Mouse (Mus musculus) granulocyte monocyte progenitor cell, adult 5-6 weeks (primary cell): Measurements from ENCODE around the gene Strip2. TPM values are rescaled to one million over a fixed set of nuclear protein-coding genes. Genes with fewer than 3 reads are reported as not detected.

ENCODE experiments used
- ATAC-seq: replicated peaks from 2 replicates; pipeline ENCODE4 v1.8.0; 2016; ENCODE audit warnings: mild to moderate bottlenecking, moderate TSS enrichment, inconsistent platforms; ENCODE audit not compliant: poor library complexity, severe bottlenecking
- total RNA-seq, 2 experiments: library from RNA; stranded (forward) in 1 of 2; stranded (reverse) in 1 of 2; fragments of 200-712, 200-1000 nt in 1 of 2; fragments of >200 nt in 1 of 2; fragmentation: Nextera tagmentation in 1 of 2; gene quantifications; 2 replicates each; pipeline ENCODE4 v1.2.3; 2014 to 2017

Gene Strip2
- total RNA-seq, 2 experiments from 2014 or later, result not detected

GRCm38 (mm10) chr6:29925594-29926219 is 8.9 kb downstream of the Strip2 start:
- peak; percentile 94 for ATAC-seq

GRCm38 (mm10) chr6:29930087-29930486 is 13.3 kb downstream of the Strip2 start:
- no peak for ATAC-seq

DNA sequence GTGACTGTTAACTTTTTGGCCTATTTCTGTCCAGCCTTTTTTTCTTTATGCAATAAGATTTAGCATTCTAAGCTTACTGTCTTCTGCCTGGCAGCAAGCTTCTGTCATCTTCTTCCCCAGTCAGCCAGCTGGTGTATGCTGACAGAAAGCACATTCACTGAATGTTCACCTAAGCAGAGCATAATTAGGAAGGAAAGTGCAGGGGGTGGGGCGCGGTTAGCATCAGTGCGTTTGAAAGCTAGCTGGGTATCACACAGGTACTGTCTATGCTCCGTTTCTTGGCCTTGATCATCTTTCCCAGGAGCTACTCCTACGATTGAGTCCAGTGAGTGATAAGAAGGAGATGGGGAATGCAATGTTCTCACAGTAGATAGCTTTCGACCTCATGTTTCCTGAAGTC is 13.9 kb downstream of the Strip2 start:
- ATAC-seq, result no peak

DNA sequence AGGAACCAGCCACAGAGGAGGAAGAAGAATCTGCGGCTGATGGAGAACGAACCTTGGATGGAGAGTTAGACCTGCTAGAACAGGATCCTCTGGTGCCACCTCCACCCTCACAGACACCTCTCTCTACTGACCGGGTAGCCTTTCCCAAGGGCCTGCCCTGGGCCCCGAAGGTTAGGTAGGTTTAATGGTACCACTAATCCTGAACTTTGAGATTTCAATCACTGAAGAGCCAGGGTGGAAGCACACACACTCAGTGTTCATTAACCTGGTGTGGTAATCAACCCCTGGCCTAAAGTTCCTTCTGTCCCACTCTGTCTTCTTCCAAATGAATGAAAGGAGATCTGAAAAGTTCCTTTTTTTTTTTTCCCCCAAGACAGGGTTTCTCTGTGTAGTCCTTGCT is 14.4 kb downstream of the Strip2 start:
- ATAC-seq, result no peak

DNA sequence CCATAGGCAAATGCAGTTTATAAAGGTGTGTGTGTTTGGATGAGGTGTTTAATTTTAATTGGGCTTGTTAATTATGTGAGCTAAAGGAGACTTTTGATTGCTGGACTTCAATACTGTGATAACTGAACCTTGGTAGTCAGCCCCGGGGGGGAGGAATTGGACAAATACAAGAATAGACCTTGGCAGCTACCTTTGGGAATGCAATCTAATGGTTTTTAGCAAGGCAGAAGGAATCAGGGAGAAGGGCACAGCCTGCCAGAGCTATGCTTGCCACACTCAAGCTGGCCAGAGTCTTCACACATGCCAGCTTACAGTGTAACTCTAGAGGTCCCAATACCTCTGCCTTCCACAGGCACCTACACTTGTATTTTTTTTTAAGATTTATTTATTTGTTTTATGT is 18.9 kb downstream of the Strip2 start:
- ATAC-seq, result no peak

GRCm38 (mm10) chr6:29940428-29940827 is 23.6 kb downstream of the Strip2 start:
- ATAC-seq, result peak; percentile 27; the same call in 1 of the 2 replicates

DNA sequence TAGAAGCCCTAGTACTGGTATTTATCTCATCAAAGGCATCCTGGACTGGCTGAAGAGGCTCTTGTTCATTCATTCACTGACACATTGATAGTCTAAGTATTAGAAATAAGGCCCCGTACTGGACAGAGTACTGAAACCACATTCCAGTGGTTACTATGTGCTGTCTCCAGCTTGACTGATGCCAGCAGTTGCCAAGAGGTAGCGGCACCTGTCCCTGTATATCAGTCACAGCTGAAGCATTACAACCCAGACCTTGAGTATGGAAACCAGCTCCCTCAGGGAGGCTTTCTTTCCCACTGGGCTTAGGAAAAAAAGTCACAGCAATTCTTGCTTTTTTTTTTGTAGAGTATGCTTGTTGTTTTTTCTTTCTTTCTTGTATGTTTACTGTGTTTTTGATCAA is 24.2 kb downstream of the Strip2 start:
- no peak for ATAC-seq

- no peak for ATAC-seq
Observed at GRCm38 (mm10) chr6:29944465-29944864, 27.7 kb downstream of the Strip2 start.

- ATAC-seq, result no peak
Observed at GRCm38 (mm10) chr6:29946568-29946967, 29.8 kb downstream of the Strip2 start.

DNA sequence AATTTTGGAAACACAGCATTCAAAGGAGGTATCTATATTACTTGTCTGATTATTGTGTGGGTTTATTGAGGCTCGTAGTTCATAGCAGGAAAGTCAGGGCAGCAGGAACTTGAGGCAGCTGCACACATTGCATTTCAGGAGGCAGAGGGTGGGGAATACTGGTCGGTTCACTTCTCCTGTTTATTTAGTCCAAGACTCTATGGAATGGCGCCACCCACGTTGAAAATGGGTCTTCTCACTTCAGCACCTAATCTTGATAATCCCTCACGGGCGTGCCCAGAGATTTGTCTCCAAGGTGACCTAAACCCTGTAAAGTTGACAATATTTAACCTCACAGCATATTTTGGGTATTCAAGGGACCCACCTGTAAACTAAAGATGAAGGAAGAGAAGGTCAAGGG is 31.0 kb downstream of the Strip2 start:
- no peak for ATAC-seq

- ATAC-seq, result no peak
Observed at GRCm38 (mm10) chr6:29956749-29957148, 39.9 kb downstream of the Strip2 start.

- no peak for ATAC-seq
Observed at GRCm38 (mm10) chr6:29958669-29959068, 41.9 kb downstream of the Strip2 start.

- ATAC-seq, result no peak
Observed at GRCm38 (mm10) chr6:29961081-29961480, 44.3 kb downstream of the Strip2 start.

- ATAC-seq, result no peak
Observed at GRCm38 (mm10) chr6:29967917-29968316, 51.1 kb downstream of the Strip2 start.

- ATAC-seq, result no peak
Observed at GRCm38 (mm10) chr6:29973341-29973740, 56.5 kb downstream of the Strip2 start.

- no peak for ATAC-seq
Observed at GRCm38 (mm10) chr6:29974836-29975235, 58.0 kb downstream of the Strip2 start.

- no peak for ATAC-seq
Observed at GRCm38 (mm10) chr6:29980461-29980860, 63.6 kb downstream of the Strip2 start.

DNA sequence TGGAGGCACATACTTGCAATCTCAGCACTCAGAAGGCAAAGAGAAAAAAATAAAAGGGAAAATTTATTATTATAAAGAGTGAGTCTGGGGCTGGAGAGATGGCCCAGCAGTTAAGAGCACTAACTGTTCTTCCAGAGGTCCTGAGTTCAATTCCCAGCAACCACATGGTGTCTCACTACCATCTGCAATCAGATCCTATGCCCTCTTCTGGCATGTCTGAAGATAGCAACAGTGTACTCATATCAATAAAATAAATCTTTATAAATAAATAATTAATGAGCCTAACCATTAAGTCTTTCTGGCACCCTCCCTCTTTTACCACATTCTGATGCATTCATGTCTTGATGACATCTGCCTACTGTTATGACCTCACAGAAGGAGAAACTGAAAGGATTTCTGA is 65.0 kb downstream of the Strip2 start:
- ATAC-seq, result no peak

DNA sequence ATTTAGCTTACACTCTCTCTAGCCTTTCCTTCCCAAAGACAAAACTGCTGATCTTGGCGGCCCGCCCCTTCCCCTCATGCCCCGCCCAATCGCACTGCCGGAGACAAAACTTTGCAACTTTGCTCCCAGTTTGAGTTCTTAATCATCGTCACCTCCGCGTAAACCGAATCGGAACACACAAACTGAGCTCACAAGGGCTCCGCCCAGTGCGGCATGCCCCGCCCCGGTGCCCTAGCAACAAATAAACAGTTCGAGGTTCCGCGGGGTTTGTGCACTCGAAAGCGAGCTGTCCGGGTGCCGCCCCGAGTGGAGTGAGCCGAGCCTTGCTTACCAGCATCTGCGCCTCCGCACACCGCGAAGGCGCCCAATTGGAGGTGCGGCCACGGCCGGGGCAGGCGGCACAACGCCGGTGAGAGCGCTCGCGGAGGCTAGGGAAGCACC is 68.3 kb downstream of the Strip2 start:
- ATAC-seq, result peak; percentile 90

DNA sequence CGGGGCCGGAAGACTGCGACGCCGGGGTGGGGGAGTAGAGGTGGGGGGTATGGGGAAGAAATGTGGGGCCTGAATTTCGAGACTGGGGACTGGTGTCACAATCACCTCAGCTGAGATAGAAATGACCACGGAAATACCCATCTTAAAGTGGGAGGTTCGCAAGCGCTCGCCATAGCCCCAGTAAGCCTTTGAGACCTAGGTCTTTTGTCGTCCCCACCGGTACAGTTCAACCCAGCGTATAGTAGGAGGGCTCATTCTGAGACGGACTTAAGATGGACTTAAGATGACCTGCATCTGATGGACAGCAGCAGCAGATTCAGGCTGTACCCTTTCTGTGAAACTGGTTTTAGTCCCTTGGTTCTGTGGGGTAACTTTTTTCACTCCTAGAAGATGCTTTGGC is 68.7 kb downstream of the Strip2 start:
- no peak for ATAC-seq

GRCm38 (mm10) chr6:29985986-29986385 is 69.2 kb downstream of the Strip2 start:
- peak; percentile 31 for ATAC-seq

DNA sequence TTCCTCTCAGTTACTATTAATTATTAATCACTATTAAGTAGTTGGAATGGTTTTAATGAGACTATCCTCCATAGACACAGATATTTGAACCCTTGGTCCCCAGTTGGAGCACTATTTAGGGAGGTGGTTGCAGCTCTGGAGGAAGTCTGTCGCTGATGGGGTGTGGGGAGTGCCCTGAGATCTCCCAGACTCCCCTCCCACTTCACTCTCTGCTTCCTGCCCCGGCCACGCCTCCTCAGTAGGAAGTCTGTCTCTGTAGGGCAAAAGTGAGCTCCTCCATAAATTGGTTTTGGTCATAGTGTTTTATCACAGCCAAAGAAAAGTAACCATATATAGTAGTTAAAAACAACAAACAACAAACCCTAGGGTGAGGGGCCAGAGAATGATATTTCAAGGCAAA is 70.4 kb downstream of the Strip2 start:
- no peak for ATAC-seq

DNA sequence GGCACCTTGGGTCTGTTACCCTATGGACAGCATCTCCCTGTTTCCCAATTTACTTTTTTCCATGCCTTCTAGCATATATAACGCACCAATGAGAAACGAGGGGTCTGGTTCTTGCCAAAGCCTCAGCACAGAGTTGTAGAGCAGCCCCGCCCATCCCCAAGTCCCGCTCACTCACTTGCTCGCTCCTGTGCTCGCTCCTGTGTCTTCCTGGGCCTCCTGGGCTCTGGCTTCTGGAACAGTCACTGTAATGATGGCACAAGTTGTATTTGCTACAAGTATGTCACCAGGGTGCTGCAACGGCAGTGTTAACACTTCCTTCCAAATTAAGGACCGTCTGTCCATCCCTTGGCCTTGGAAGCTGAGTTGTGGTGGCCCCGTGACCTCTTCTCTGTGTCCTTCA is 81.3 kb downstream of the Strip2 start:
- ATAC-seq, result no peak
